Mouse (Mus musculus) G1E (cell line): ENCODE results near the gene Ino80.

Experiments
- CTCF ChIP-seq: IDR thresholded peaks from 2 replicates; pipeline ENCODE4 v1.5.1; 2012; ENCODE audit warnings: low read depth, low read length, inconsistent platforms, mixed read lengths
- GATA1 ChIP-seq: IDR thresholded peaks from 2 replicates; pipeline ENCODE4 v1.6.1; 2012; ENCODE audit warnings: borderline replicate concordance, low read length, inconsistent platforms, mixed read lengths
- GATA2 ChIP-seq: IDR thresholded peaks from 2 replicates; pipeline ENCODE4 v1.6.1; 2012; ENCODE audit warnings: low read depth, low read length, inconsistent platforms, borderline replicate concordance

DNA sequence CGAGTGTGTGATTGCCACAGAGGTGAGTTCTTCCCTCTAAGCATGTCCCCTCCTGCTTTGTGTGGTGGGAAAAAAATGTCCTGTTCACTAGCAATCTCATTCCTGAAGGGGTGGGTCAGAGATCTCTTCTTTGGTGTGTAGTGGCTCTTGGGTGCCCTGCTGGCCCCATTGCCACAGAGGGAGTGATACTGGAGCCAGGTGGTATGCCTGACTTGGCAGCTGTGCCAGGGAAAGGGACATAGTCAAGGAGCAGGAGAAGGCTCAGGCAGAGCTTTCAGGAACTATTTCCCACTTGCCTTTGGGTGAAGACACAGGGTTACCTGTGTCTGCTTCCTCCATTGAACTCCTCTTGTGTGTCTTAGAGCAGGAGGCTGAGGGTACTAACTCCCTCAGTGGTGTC lies 143.4 kb downstream of the Ino80 start:
- no peak for TF ChIP-seq GATA2
- no peak for TF ChIP-seq GATA1
- TF ChIP-seq CTCF = no peak
